Mouse (Mus musculus): Measurements from ENCODE around the gene Hdgf.

Hdgf gene

GRCm38 (mm10) chr3:87909874-87910273, 3.8 kb downstream of the Hdgf start:
- in situ Hi-C loops (cut with MboI, MseI), result no loop called here

- in situ Hi-C loops (cut with MboI, MseI), result no loop called here
Observed at GRCm38 (mm10) chr3:87910573-87911141, 4.5 kb downstream of the Hdgf start.

GRCm38 (mm10) chr3:87913491-87913890, 7.4 kb downstream of the Hdgf start:
- in situ Hi-C loops (cut with MboI, MseI), result no loop called here

- in situ Hi-C loops (cut with MboI, MseI), result no loop called here
Observed at GRCm38 (mm10) chr3:87913891-87914290, 7.8 kb downstream of the Hdgf start.

GRCm38 (mm10) chr3:87916990-87917389, 10.9 kb downstream of the Hdgf start:
- in situ Hi-C loops (cut with MboI, MseI), result no loop called here

- in situ Hi-C loops (cut with MboI, MseI), result no loop called here
Observed at GRCm38 (mm10) chr3:87918551-87918950, 12.4 kb downstream of the Hdgf start.

GRCm38 (mm10) chr3:87919336-87920108, 13.4 kb downstream of the Hdgf start, which contains the start of gene Mrpl24:
TSS of gene Mrpl24 (plus strand) at chr3:87919506.
- in situ Hi-C loops (cut with MboI, MseI), result loop anchor here (10.0 kb wide), 1 partner anchor 1325 kb away; the partner anchor contains the start of genes Krtcap2 and Trim46

- in situ Hi-C loops (cut with MboI, MseI), result loop anchor here (10.0 kb wide), 1 partner anchor 1324 kb away; the partner anchor contains the start of genes Krtcap2 and Trim46
Observed at GRCm38 (mm10) chr3:87920270-87920943, 14.3 kb downstream of the Hdgf start.

- in situ Hi-C loops (cut with MboI, MseI), result loop anchor here (10.0 to 25.0 kb wide), 2 partner anchors 787 to 1320 kb away; partner anchors contain the start of genes Krtcap2, Rit1 and Trim46
Observed at GRCm38 (mm10) chr3:87924996-87925395, 18.9 kb downstream of the Hdgf start.

- in situ Hi-C loops (cut with MboI, MseI), result loop anchor here (10.0 to 25.0 kb wide), 2 partner anchors 785 to 1317 kb away; partner anchors contain the start of genes Krtcap2, Rit1 and Trim46
Observed at GRCm38 (mm10) chr3:87927452-87927851, 21.3 kb downstream of the Hdgf start.

- in situ Hi-C loops (cut with MboI, MseI), result loop anchor here (10.0 to 25.0 kb wide), 2 partner anchors 783 to 1315 kb away; partner anchors contain the start of genes Krtcap2, Rit1 and Trim46
Observed at GRCm38 (mm10) chr3:87929341-87930077, 23.4 kb downstream of the Hdgf start.

GRCm38 (mm10) chr3:87930078-87930795, 24.1 kb downstream of the Hdgf start, which contains the start of the genes Isg20l2 and Rrnad1:
TSS of gene Isg20l2 (plus strand) at chr3:87930314.
TSS of gene Rrnad1 (minus strand) at chr3:87930717.
- in situ Hi-C loops (cut with MboI, MseI), result loop anchor here (25.0 kb wide), 1 partner anchor 782 kb away; the partner anchor contains the start of gene Rit1

GRCm38 (mm10) chr3:87934026-87934425, 27.9 kb downstream of the Hdgf start:
- in situ Hi-C loops (cut with MboI, MseI), result loop anchor here (25.0 kb wide), 1 partner anchor 778 kb away; the partner anchor contains the start of gene Rit1

GRCm38 (mm10) chr3:87934501-87934900, 28.4 kb downstream of the Hdgf start:
- in situ Hi-C loops (cut with MboI, MseI), result loop anchor here (25.0 kb wide), 1 partner anchor 778 kb away; the partner anchor contains the start of gene Rit1

GRCm38 (mm10) chr3:87935201-87935600, 29.1 kb downstream of the Hdgf start:
- in situ Hi-C loops (cut with MboI, MseI), result loop anchor here (25.0 kb wide), 1 partner anchor 777 kb away; the partner anchor contains the start of gene Rit1

GRCm38 (mm10) chr3:87935776-87936175, 29.7 kb downstream of the Hdgf start:
- in situ Hi-C loops (cut with MboI, MseI), result loop anchor here (25.0 kb wide), 1 partner anchor 777 kb away; the partner anchor contains the start of gene Rit1

GRCm38 (mm10) chr3:87940611-87941010, 34.5 kb downstream of the Hdgf start:
- in situ Hi-C loops (cut with MboI, MseI), result loop anchor here (5.0 to 25.0 kb wide), 2 partner anchors 42 to 772 kb away; partner anchors contain the start of gene Rit1

- in situ Hi-C loops (cut with MboI, MseI), result loop anchor here (5.0 to 25.0 kb wide), 2 partner anchors 40 to 770 kb away; partner anchors contain the start of gene Rit1
Observed at GRCm38 (mm10) chr3:87942471-87942870, 36.4 kb downstream of the Hdgf start.

- in situ Hi-C loops (cut with MboI, MseI), result loop anchor here (5.0 to 25.0 kb wide), 2 partner anchors 39 to 769 kb away; partner anchors contain the start of gene Rit1
Observed at GRCm38 (mm10) chr3:87943586-87943985, 37.5 kb downstream of the Hdgf start.

All from T-helper 2 cell (primary cell).